Mouse (Mus musculus) liver, postnatal 0 days (tissue): ENCODE measurements at regions not wholly inside any gene's neighbourhood (a gene's known extent, or its start where the extent isn't known, plus 50 kb on each side); places are given as distances from the start of the nearest gene placed in this dataset.

ENCODE experiments used
- ATAC-seq: fragments of 200-750 bp; cut with Nextera tagmentation; 2 replicates; pipeline ENCODE4 v1.8.0; 2017; ENCODE audit warnings: mild to moderate bottlenecking, moderate library complexity
- DNase-seq: peaks from one replicate; pipeline ENCODE4 v3.0.0-alpha.2; 2016
- H3K27ac ChIP-seq: fragments of 300-500 bp; sonication (generic); 2 replicates; pipeline ENCODE4 v1.5.1; 2014; ENCODE audit warnings: antibody characterized with exemption, moderate library complexity, mild to moderate bottlenecking, low read depth
- H3K27me3 ChIP-seq: fragments of 300-500 bp; sonication (generic); 2 replicates; pipeline ENCODE4 v1.6.1; 2014; ENCODE audit warnings: low read length, control low read depth, mixed read lengths; ENCODE audit not compliant: insufficient read depth
- H3K36me3 ChIP-seq: fragments of 300-500 bp; sonication (generic); replicated peaks from 2 replicates; pipeline ENCODE4 v1.6.1; 2014; ENCODE audit warnings: mild to moderate bottlenecking, control low read depth, low read length, moderate library complexity, mixed read lengths; ENCODE audit not compliant: insufficient read depth
- H3K4me1 ChIP-seq: fragments of 300-500 bp; sonication (generic); 2 replicates; pipeline ENCODE4 v1.6.1; 2014; ENCODE audit warnings: antibody characterized with exemption, mild to moderate bottlenecking, control low read depth; ENCODE audit not compliant: insufficient read depth
- H3K4me2 ChIP-seq: fragments of 300-500 bp; sonication (generic); 2 replicates; pipeline ENCODE4 v1.6.1; 2014; ENCODE audit warnings: low read depth, mild to moderate bottlenecking, low read length, moderate library complexity, mixed read lengths
- H3K4me3 ChIP-seq: fragments of 300-500 bp; sonication (generic); 2 replicates; pipeline ENCODE4 v1.5.1; 2014; ENCODE audit warnings: low read depth, low read length
- H3K9ac ChIP-seq: fragments of 300-500 bp; sonication (generic); replicated peaks from 2 replicates; pipeline ENCODE4 v1.6.1; 2014; ENCODE audit warnings: mild to moderate bottlenecking, moderate library complexity
- H3K9me3 ChIP-seq: fragments of 300-500 bp; sonication (generic); 2 replicates; pipeline ENCODE4 v1.6.1; 2016; ENCODE audit warnings: mild to moderate bottlenecking, control low read depth, low read length, mixed read lengths
- CTCF ChIP-seq: sonication (generic); IDR thresholded peaks from 2 replicates; pipeline ENCODE4 v1.5.1; 2016; ENCODE audit warnings: antibody characterized with exemption, low read depth
- EP300 ChIP-seq: IDR thresholded peaks from 2 replicates; pipeline ENCODE4 v1.6.1; 2016; ENCODE audit warnings: antibody characterized with exemption, low read depth, mild to moderate bottlenecking
- WGBS: fragments of 180-500 bp; shearing (Covaris S2); extraction: QIAGEN DNeasy Blood & Tissue Kit; methylation state at CpG from one replicate; pipeline ENCODE4 v1.1.7; 2014; ENCODE audit not compliant: insufficient replicate concordance; 5-methylcytosine and 5-hydroxymethylcytosine counted together

- Histone ChIP-seq H3K4me1 (peaks cover 8% of the 10 kb centered on the region), H3K9ac (no peak overlapping the region), H3K27me3 (peaks cover 15% of the 10 kb centered on the region), H3K9me3 (no peaks in the 10 kb centered on the region), H3K4me2 (no peak overlapping the region), H3K36me3 (no peaks in the 10 kb centered on the region), H3K4me3 (no peak overlapping the region), H3K27ac (no peak overlapping the region)
- ATAC-seq = no peak
- no peak for DNase-seq
- TF ChIP-seq EP300 (no peak), CTCF (no peak)
- WGBS = 55% methylated on average over 7 of the region's 7 CpGs
Measured at GRCm38 (mm10) chr17:47144460-47144859, 134.1 kb upstream of the Ubr2 start.

GRCm38 (mm10) chr17:47143898-47144297 is 133.5 kb upstream of the Ubr2 start:
- TF ChIP-seq EP300 (no peak), CTCF (no peak)
- no peak for DNase-seq
- WGBS = 72% methylated on average over 7 of the region's 7 CpGs
- Histone ChIP-seq H3K4me2 (no peak overlapping the region), H3K27ac (no peak overlapping the region), H3K9me3 (no peaks in the 10 kb centered on the region), H3K9ac (no peak overlapping the region), H3K4me3 (no peak overlapping the region), H3K4me1 (peaks cover 14% of the 10 kb centered on the region), H3K27me3 (peaks cover 20% of the 10 kb centered on the region), H3K36me3 (no peaks in the 10 kb centered on the region)
- ATAC-seq = no peak

- TF ChIP-seq EP300 (no peak), CTCF (no peak)
- peaks cover 14% of the 10 kb centered on the region for H3K4me1 ChIP-seq
- 34% methylated on average over 7 of the region's 7 CpGs for WGBS
- H3K9ac ChIP-seq = no peak overlapping the region
- no peaks in the 10 kb centered on the region for H3K9me3 ChIP-seq
- DNase-seq (no peak), ATAC-seq (no peak)
- H3K27me3 ChIP-seq = peaks cover 20% of the 10 kb centered on the region
- H3K27ac ChIP-seq = no peak overlapping the region
- peak overlapping the region; percentile 87 for H3K4me2 ChIP-seq
- H3K36me3 ChIP-seq = no peaks in the 10 kb centered on the region
- H3K4me3 ChIP-seq = no peak overlapping the region
Measured at GRCm38 (mm10) chr17:47142885-47143284, 132.5 kb upstream of the Ubr2 start.

GRCm38 (mm10) chr17:47142276-47142675 is 131.9 kb upstream of the Ubr2 start:
- peak overlapping the region; percentile 87 for H3K4me2 ChIP-seq
- H3K36me3 ChIP-seq = no peaks in the 10 kb centered on the region
- no peak overlapping the region for H3K9ac ChIP-seq
- no peak for DNase-seq
- peaks cover 20% of the 10 kb centered on the region for H3K27me3 ChIP-seq
- peak overlapping the region; percentile 51 for H3K4me3 ChIP-seq
- H3K27ac ChIP-seq = no peak overlapping the region
- ATAC-seq = no peak
- peaks cover 14% of the 10 kb centered on the region for H3K4me1 ChIP-seq
- H3K9me3 ChIP-seq = no peaks in the 10 kb centered on the region
- no peak for TF ChIP-seq EP300
- TF ChIP-seq CTCF = no peak
- 16% methylated on average over 7 of the region's 7 CpGs for WGBS

GRCm38 (mm10) chr17:47141843-47142215 is 131.5 kb upstream of the Ubr2 start:
- H3K4me1 ChIP-seq = peaks cover 14% of the 10 kb centered on the region
- H3K9me3 ChIP-seq = no peaks in the 10 kb centered on the region
- no peak overlapping the region for H3K27ac ChIP-seq
- 1% methylated on average over 12 of the region's 12 CpGs for WGBS
- peaks cover 20% of the 10 kb centered on the region for H3K27me3 ChIP-seq
- peak overlapping the region; percentile 51 for H3K4me3 ChIP-seq
- no peak for ATAC-seq
- H3K9ac ChIP-seq = peak overlapping the region; percentile 54; the same call in 1 of the 2 replicates
- no peak for TF ChIP-seq CTCF
- no peak for TF ChIP-seq EP300
- H3K36me3 ChIP-seq = no peaks in the 10 kb centered on the region
- H3K4me2 ChIP-seq = peak overlapping the region; percentile 87
- no peak for DNase-seq

GRCm38 (mm10) chr17:47140969-47141842 is 130.8 kb upstream of the Ubr2 start:
- WGBS = under 1% methylated on average over 34 of the region's 35 CpGs
- TF ChIP-seq CTCF = no peak
- TF ChIP-seq EP300 = no peak
- ATAC-seq = peak; percentile 27
- Histone ChIP-seq H3K4me3 (peak overlapping the region; percentile 51), H3K9ac (peak overlapping the region; percentile 54), H3K36me3 (no peaks in the 10 kb centered on the region), H3K27me3 (peaks cover 20% of the 10 kb centered on the region), H3K4me2 (peak overlapping the region; percentile 87), H3K27ac (no peak overlapping the region; the same call in 1 of the 2 replicates), H3K4me1 (peaks cover 14% of the 10 kb centered on the region), H3K9me3 (no peaks in the 10 kb centered on the region)
- DNase-seq = peak; percentile 45
